Mouse (Mus musculus) testis, adult 2 months (tissue): ENCODE results near the gene Hspb11. TPM values are rescaled to one million over a fixed set of nuclear protein-coding genes. Genes with fewer than 3 reads are reported as not detected.

Experiments
- H3K27ac ChIP-seq: fragments of 200-500 bp; 2 replicates; pipeline ENCODE4 v1.5.1; 2012; ENCODE audit warnings: low read depth, low read length; ENCODE audit not compliant: control insufficient read depth, insufficient read depth
- H3K27me3 ChIP-seq: fragments of 200-500 bp; 2 replicates; pipeline ENCODE4 v1.6.1; 2012; ENCODE audit warnings: mild to moderate bottlenecking, low read length, moderate library complexity; ENCODE audit not compliant: control insufficient read depth, insufficient read depth
- H3K36me3 ChIP-seq: fragments of 200-500 bp; 2 replicates; pipeline ENCODE4 v1.6.1; 2012; ENCODE audit warnings: mild to moderate bottlenecking, low read length; ENCODE audit not compliant: control insufficient read depth, insufficient read depth
- H3K4me1 ChIP-seq: fragments of 200-500 bp; 2 replicates; pipeline ENCODE4 v1.6.1; 2012; ENCODE audit warnings: low read length; ENCODE audit not compliant: control insufficient read depth, insufficient read depth
- H3K4me3 ChIP-seq: fragments of 200-500 bp; 2 replicates; pipeline ENCODE4 v1.5.1; 2012; ENCODE audit warnings: low read depth, mild to moderate bottlenecking, low read length, moderate library complexity, mixed read lengths; ENCODE audit not compliant: control insufficient read depth
- CTCF ChIP-seq: fragments of 200-500 bp; IDR thresholded peaks from 2 replicates; pipeline ENCODE4 v1.5.1; 2012; ENCODE audit warnings: low read depth, mild to moderate bottlenecking, inconsistent platforms, low read length, moderate library complexity; ENCODE audit not compliant: control insufficient read depth, insufficient read depth, insufficient replicate concordance
- POLR2A ChIP-seq: fragments of 200-500 bp; IDR thresholded peaks from 2 replicates; pipeline ENCODE4 v1.6.1; 2012; ENCODE audit warnings: low read depth, mild to moderate bottlenecking, inconsistent platforms, low read length, moderate library complexity; ENCODE audit not compliant: control insufficient read depth
- polyA plus RNA-seq: library from polyadenylated mRNA; depleted of rRNA; stranded (reverse); fragments of >200 nt; gene quantifications from 2 replicates; pipeline ENCODE4 v1.2.3, GENCODE M21; 2012

Hspb11 gene
- polyA plus RNA-seq, 1 experiment = 8.8 TPM

GRCm38 (mm10) chr4:107240196-107240595 lies 13.2 kb upstream of the Hspb11 start:
- no peaks in the 10 kb centered on the region for H3K4me1 ChIP-seq
- TF ChIP-seq POLR2A (no peak), CTCF (no peak)
- no peaks in the 10 kb centered on the region for H3K27me3 ChIP-seq
- no peak overlapping the region for H3K27ac ChIP-seq
- H3K36me3 ChIP-seq = no peaks in the 10 kb centered on the region; the same call in 1 of the 2 replicates
- no peak overlapping the region for H3K4me3 ChIP-seq

GRCm38 (mm10) chr4:107243365-107244333 lies 9.7 kb upstream of the Hspb11 start:
- no peaks in the 10 kb centered on the region for H3K27me3 ChIP-seq
- H3K4me3 ChIP-seq = no peak overlapping the region
- no peaks in the 10 kb centered on the region for H3K36me3 ChIP-seq
- H3K27ac ChIP-seq = no peak overlapping the region
- no peaks in the 10 kb centered on the region; the same call in 1 of the 2 replicates for H3K4me1 ChIP-seq
- TF ChIP-seq POLR2A (no peak), CTCF (no peak)

GRCm38 (mm10) chr4:107245368-107245767 lies 8.0 kb upstream of the Hspb11 start:
- H3K36me3 ChIP-seq = no peaks in the 10 kb centered on the region
- no peaks in the 10 kb centered on the region; the same call in none of the 2 replicates for H3K4me1 ChIP-seq
- 0 out of 2 replicates have a peak overlapping the region, but pooled peaks have one; percentile 29 for H3K27ac ChIP-seq

GRCm38 (mm10) chr4:107246040-107246439 lies 7.4 kb upstream of the Hspb11 start:
- Histone ChIP-seq H3K36me3 (no peaks in the 10 kb centered on the region), H3K27me3 (no peaks in the 10 kb centered on the region), H3K27ac (no peak overlapping the region), H3K4me3 (no peak overlapping the region), H3K4me1 (no peaks in the 10 kb centered on the region; the same call in none of the 2 replicates)
- TF ChIP-seq CTCF = no peak
- TF ChIP-seq POLR2A = no peak

More at GRCm38 (mm10) chr4:107245368-107245767, 8.0 kb upstream of the Hspb11 start:
- H3K27me3 ChIP-seq = no peaks in the 10 kb centered on the region
- no peak for TF ChIP-seq POLR2A
- no peak for TF ChIP-seq CTCF
- H3K4me3 ChIP-seq = no peak overlapping the region

- Histone ChIP-seq H3K4me3 (no peak overlapping the region), H3K36me3 (no peaks in the 10 kb centered on the region), H3K27ac (no peak overlapping the region), H3K4me1 (peaks cover 2% of the 10 kb centered on the region), H3K27me3 (no peaks in the 10 kb centered on the region)
- TF ChIP-seq POLR2A = no peak
- TF ChIP-seq CTCF = no peak
These were observed 6.3 kb upstream of the Hspb11 start for GRCm38 (mm10) chr4:107247110-107247509.

- TF ChIP-seq CTCF = no peak
- TF ChIP-seq POLR2A = no peak
- Histone ChIP-seq H3K27ac (no peak overlapping the region), H3K4me3 (no peak overlapping the region), H3K27me3 (no peaks in the 10 kb centered on the region), H3K4me1 (peaks cover 7% of the 10 kb centered on the region), H3K36me3 (no peaks in the 10 kb centered on the region)
These were observed 5.3 kb upstream of the Hspb11 start for GRCm38 (mm10) chr4:107248061-107248460.

GRCm38 (mm10) chr4:107249471-107249870 lies 3.9 kb upstream of the Hspb11 start:
- no peak overlapping the region for H3K4me3 ChIP-seq
- no peaks in the 10 kb centered on the region for H3K27me3 ChIP-seq
- H3K27ac ChIP-seq = no peak overlapping the region
- TF ChIP-seq POLR2A (no peak), CTCF (no peak)
- H3K4me1 ChIP-seq = peaks cover 10% of the 10 kb centered on the region
- no peaks in the 10 kb centered on the region for H3K36me3 ChIP-seq
